Mouse (Mus musculus): ENCODE results near the gene Rab36.
A peak's percentile ranks its signal among the peaks of the same experiment; 100 is the strongest.

The Rab36 gene

DNA sequence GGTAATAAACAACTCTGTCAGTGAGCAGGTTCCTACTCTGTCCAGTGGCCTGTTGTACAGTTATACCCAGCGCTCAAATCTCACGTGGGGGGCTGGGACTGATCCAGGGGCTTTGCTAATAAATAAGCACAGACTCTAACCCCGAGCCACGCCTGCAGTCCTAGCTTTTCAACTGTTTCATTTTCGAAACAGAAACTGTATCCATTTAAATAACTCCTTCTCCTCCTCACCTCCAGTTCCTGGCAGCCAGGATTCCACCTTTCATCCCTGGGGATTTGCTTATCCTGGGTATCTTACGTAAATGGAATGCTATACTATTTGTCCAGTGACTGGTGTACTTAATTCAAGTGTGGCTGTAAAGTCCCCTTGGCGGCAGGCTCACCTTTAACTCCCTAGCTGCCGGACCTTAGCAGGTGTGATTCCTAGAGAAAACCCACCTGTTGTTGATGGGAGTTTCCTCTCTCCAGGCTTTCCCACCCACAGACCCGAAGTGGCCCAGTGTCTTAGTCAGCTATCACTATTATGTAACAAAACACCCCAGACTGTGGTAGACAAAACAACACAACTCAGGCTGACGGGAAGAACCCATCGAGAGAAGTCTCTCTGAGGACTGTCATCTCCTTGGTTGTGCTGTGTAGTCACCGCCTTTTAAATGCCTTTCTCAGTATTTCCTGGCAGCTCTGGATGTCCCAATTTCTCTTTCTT lies 31.9 kb downstream of the Rab36 start:
- no peak for DNase-seq (ENCODE audit: low spot score in 2 of 2)

DNA sequence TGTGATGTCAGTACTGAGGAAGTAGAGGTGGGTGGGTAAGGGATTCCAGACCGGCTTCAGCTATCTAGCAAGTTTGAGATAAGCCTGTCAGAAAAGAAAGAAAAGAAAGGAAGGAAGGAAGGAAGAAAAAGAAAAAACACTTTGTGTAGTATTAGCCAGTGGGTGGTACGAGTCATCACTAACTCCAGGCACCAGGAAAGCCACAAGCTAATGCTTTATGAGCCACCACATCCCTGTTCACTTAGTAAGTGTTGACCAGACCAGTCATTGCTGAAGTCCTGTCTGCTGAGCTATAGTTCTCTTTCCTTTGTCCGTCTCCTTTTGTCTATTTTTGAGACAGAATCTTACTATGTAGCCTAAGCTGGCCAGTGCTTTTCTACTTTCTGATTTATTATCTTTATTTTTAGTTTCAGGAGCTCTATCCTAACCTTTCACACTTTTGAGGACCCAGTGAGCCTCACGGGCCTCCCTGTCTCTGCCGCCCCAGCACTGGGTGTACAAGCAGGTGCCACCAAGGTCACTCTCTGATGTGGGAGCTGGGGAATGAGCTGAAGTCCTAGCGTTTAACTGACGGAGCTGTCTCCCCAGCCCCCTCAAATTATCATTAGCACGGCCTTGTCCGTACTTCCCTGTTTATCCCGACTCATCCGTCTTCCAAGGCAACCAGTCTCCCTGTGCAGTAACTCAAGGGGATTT lies 33.6 kb downstream of the Rab36 start:
- no peak for DNase-seq (ENCODE audit: low spot score in 2 of 2)

DNA sequence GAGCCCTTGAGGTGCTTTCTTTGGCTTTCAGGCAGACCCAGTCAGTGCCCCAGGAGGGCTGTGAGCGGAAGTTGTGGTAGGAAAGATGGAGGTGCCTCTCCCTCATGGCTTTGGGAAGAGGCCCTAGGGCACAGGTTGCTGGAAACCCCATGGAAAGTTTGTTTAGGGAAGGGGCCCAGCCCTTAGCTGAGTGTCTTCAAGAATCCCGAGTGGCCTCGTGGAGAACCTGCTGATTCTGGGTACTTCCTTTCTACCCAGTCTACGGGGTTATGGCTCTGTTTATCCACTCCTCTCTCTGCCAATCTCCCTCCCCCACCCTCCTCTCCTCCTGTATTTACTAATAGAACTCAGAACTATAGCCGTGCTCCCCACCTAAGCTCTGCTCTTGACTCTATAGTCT lies 38.8 kb downstream of the Rab36 start:
- no peak for DNase-seq (ENCODE audit: low spot score in 2 of 2)

DNA sequence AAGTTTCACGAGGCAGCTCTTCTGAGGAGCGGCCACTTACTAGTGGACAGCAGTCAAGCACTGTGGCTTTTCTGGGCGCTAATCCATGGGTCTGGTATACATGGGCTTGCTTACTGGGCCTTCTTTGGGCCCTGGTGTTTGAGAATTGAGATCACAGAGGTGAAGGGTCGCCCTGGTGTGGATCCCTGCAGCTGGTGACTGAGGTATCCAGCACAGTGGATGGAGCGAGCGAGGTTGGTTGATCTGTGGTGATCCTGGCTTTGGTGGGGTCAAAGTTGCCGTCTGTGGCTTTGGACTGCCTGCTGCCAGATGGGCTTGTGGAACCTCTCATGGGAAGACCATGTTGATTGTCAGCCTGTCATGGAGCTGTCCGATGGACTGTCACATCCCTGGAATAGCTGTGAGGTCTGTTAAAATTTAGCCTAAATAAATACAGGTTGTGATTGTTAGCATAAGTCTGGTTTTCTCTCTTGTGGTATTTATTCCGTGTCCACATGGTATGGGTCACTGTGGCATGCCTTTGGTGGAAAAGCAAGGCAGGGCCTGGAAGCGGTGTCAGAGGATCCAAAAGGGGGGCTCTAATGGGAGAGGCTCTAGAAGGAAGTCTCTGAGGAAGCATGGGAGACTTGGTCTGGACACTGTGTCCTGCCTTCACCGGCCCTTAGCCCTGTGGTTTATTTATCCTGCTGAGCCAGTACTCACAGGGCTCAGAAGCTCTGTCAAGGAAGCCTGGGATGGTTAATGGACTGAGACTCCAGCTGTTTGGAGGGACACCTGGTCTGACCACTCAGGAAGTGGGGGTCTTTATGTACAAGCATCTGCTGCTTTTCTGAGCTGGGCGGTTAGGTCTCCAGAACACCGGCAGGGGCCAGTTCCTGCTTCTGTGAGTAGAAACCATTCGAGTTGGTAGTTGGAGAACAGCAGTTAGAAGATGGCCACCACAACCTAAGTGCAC lies 41.6 kb downstream of the Rab36 start:
- DNase-seq (ENCODE audit: low spot score in 2 of 2) = no peak

DNA sequence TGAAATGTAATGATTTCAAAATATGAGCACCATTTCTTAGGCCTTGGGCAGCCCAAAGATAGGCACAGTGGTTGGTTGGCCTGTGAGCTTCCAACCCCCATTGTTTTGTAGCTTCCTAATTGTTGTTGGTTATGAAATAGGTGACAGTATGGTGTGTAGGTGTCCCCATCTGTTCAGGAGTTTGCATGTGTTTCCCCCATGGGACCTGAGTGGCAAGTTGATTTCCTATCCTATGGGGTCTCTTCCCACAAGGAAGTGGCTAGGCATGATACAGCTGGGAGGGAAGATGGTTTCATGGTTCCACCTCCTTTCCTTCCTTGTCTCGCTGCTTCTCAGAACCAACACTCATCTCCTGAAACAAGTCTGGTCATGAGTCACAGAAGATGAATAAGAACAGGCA lies 48.5 kb downstream of the Rab36 start:
- DNase-seq (ENCODE audit: low spot score in 2 of 2) = no peak

DNA sequence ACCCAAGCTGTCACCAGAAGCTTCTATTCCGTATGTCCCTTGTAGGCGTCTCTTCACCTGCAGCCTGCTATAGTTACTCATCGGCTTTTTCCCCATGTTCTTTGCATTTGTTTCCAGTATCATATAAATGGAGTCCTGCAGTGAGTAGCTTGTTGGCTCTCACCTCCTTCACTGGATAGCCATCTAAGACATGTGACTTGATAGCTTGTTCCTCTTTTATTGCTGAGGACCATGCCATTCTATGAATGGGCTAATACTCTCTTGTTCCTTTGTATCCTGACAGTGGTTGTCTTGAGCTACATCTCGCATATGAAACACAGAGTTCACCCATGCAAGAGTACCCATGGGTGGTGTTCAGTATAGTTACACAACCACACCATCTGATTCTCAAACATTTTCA lies 51.6 kb downstream of the Rab36 start:
- no peak for DNase-seq (ENCODE audit: low spot score in 2 of 2)

DNA sequence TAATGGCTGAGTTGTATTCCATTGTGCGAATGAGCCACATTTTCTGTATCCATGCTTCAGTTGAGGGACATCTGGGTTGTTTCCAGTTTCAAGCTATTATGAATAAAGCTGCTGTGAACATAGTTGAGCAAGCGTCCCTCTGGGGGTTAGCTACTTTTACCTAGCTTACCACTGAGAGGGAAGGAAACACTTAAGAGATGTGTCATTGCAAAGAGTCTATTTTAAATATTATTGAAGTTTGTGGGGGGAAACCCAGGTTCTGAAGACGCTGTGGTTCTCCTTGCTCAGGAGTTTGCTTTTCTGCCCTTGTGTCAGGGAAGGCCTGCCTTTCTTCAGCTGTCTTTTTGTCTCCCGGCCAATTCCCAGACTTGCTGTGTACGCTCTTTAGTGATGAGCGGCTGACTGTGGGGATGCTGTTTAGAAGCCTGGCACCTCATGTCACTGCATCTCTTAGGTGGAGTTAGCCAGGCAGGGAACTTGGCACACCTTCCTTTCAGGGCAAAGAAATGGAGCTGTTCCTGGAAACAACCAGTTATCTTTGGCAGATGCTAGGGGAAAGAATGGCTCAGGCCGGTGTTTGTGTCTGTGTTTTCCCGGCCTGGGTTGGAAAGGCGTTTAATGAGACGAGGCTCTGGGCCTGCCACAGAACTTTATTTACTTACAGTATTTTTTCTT lies 54.8 kb downstream of the Rab36 start:
- DNase-seq (ENCODE audit: low spot score in 2 of 2) = no peak

DNA sequence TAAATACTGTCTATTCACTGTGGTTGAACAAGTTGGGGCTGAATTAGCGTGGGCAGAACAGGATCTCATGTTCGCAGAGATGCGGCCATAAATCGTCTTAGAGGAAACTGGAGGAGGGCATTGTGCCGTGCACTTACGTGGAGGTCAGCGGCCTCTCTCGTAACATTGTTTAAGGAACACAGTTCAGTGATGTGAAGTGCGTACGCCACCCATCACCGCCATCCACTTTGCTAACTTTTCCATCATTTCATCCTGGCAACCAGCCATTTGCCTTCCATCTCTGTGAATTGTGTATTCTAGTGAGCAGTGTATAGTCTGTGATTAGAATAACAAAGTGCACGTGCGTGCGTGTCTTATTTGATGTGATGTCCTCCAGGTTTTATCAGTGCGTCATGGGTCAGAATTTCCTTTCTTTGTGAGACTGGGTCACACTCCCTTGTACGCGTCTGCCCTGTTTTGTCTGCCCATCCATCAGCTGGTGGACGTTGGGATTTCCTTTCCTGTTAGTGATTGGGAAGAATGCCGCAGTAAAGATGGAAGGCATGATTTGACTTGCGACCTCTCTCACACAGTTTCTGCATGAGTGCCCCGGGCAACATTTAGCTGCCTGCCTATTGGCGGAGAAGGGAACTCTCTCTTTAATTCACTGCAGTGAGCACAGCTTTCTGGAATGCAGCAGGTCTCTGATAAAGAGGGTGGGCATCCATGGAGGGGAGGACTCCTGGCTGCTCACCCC lies 56.6 kb downstream of the Rab36 start:
- DNase-seq (ENCODE audit: low spot score in 2 of 2) = no peak

DNA sequence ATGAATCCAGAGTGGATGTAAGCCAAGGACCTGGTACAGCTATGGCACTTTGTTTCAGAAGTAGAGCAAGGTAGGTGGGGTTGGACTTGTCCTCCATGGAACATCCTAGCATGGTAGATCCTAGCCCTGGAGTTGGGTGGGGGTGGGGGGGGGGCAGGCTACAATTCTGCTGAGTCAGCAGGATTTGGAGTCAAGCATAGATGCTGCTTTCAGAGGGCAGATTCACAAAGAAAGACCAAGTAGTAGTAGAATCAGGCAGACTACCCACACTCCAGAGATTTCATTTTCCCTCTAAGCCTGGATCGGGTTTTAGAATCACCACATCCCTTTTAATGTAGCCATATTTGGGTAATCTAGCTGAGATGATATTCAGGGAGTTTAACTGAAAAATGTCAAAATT lies 57.5 kb downstream of the Rab36 start:
- DNase-seq (ENCODE audit: low spot score in 2 of 2) = no peak

DNA sequence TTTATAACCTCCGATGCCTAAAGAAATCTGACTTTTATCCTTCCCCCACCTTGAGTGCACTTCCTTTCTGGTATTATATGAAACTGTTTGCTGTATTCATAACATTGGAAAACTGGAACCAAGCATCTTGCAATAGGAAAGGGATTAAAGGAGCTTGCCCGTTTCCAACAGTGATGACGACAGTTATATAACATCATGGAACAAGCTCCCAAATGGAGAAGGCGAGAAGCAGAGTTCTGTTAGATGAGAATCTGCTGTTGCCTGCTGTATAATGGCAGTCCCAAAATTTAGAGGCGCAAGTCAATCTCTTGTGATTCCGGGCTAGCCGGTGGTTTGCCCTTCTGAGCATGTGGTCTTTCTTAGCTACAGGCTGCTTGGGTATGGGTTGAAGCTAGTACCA lies 58.4 kb downstream of the Rab36 start:
- no peak for DNase-seq (ENCODE audit: low spot score in 2 of 2)

DNA sequence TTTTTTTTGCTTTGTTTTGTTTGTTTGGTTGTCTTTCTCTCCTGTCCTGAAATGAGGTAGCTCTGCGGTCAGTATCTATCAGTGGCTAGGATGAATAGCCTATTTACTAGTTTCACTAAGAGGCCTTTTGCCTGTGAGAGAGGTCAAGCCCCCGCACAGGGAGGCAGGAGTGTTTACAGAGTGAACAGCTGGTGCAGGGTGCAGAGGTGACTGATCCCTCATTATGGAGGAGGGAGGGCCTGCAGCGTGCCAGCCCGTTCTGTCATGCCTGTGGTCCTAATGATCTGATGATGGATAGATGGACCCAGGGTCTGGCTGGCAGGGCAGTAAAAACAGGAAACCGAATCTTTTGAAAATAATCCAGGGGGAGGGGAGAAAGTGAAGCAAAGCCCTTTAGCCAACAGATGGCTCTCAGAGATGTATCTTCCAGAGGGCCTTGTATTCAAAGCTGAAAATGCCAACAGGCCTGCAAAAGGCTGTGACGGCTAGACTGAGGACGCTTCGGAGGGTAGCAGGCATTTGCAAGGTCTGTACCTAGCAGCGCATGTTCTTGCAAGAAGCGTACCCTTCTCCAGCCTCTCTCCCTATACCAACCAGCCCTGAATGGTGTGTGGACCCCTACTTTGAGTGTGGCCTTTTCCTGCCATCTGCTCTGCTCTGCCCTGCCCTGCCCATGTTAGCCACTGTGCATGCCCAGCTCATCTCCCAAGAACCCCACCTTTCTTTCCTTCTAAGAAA lies 61.8 kb downstream of the Rab36 start:
- no peak for DNase-seq (ENCODE audit: low spot score in 2 of 2)

DNA sequence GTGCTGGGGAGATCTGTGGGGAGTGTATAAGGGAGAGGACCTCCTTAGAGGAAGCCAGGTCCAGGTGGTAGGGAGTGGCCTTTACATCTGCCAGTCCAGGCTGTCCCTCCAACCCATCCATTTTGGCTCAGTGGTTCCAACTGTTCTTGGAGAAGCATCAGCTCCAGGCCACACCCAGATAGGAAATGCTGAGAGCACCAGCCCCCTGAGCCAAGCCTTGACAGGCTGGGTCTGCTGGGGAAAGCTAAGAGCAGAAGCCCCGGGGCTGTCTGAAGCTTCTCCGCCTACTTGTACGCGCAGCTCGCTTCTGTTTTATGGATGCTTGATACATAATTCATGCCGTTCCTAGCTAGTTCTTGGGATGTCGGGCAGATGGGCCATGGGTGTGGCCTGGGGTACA lies 63.4 kb downstream of the Rab36 start:
- peak in 1 of 2 experiments; percentile 63 for DNase-seq (ENCODE audit: low spot score in 2 of 2)

DNA sequence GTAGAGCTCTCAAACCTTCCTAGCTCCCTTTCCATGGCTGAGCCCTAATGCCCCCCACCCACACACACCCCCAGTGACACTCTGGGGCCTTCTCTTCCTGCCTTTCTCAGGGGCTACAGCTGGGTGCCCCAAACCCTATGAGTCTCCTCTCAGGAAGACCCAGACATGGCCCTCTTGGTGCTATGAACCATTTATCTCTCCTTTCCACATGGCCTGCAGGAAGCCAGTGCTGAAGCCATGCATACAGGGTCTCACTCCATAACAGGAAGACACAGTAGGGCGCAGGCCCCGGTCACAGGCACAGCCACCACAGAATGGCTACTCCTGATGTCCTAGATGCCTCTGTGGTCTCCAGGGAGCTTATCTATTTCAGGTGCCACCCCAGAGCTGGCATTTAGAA lies 66.6 kb downstream of the Rab36 start:
- DNase-seq (ENCODE audit: low spot score in 2 of 2) = no peak

Data from left cerebral cortex, adult 9 months (tissue).